Mouse (Mus musculus): Measurements from ENCODE around the gene Treh. TPM values are rescaled to one million over a fixed set of nuclear protein-coding genes. Genes with fewer than 3 reads are reported as not detected.

The Treh gene
- polyA plus RNA-seq, 1 experiment from 2014 or later = not detected

GRCm38 (mm10) chr9:44732921-44733530, 60.0 kb downstream of the Treh start:
- 34% methylated on average over 12 of the region's 12 CpGs for WGBS
- Histone ChIP-seq H3K9me3 (no peaks in the 10 kb centered on the region), H3K4me3 (peak overlapping the region; percentile 82), H3K27ac (replicated peaks) (peak overlapping the region; percentile 85; the same call in 1 of the 2 replicates), H3K27me3 (replicated peaks; ENCODE audit: low read depth, poor library complexity, severe bottlenecking) (peaks cover 36% of the 10 kb centered on the region), H3K4me1 (peaks cover 69% of the 10 kb centered on the region), H3K36me3 (replicated peaks) (no peaks in the 10 kb centered on the region)
- no peak for DNase-seq (ENCODE audit: low spot score)

GRCm38 (mm10) chr9:44733671-44734523, 60.9 kb downstream of the Treh start:
- peaks cover 36% of the 10 kb centered on the region for H3K27me3 ChIP-seq (replicated peaks; ENCODE audit: low read depth, poor library complexity, severe bottlenecking)
- peak overlapping the region; percentile 85 for H3K27ac ChIP-seq (replicated peaks)
- no peaks in the 10 kb centered on the region for H3K9me3 ChIP-seq
- H3K4me1 ChIP-seq = peaks cover 62% of the 10 kb centered on the region
- peak overlapping the region; percentile 82 for H3K4me3 ChIP-seq
- under 1% methylated on average over 79 of the region's 79 CpGs for WGBS
- H3K36me3 ChIP-seq (replicated peaks) = no peaks in the 10 kb centered on the region
- DNase-seq (ENCODE audit: low spot score) = peak; percentile 65

DNA sequence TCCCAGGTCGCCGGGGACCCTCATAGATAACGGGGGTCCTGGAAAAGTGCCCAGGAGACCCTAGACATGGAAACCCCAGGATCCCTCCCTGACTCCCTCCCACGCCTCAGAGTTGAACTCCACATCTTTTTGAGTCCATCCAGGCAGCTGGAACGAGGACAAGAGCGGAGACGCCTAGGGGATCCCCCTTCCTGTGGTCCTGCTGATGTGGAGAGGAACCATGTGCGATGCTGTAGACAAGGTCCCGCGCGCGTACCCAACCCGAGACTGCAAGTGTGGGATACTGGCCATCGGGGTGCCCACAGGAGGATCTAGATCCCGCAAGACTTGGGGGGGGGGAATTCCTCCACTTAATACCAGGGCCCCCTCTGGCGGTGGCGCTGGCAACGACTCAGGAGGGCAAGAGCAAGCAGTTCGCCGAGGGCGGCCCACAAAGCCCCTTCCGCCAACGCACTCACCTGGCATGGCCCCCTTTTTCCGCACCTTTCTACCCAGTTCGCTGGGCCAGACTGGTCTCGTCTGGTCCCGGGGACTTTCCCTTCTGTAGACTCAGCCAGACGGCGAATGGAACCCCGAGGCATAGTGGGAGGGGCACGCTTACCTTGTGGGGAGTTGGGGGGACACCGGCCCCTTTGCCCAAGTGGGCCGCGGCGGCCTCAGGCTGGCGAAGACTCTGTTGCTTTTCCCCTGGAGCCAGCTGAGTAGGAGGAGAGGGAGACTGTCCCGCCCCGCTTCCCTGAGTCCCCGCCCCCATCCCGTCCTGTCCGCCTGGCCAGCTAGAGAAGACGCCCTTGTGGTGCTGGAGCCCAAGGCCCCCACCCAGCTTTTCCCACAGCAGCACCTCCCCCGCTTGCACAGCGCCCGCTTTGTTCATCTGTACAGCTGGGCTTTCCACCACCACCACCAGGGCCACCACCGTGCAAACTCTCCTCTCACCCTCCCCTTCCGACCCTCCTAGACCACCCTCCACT, 61.8 kb downstream of the Treh start, which contains the start of gene Phldb1:
Gene Phldb1 (minus strand): TSS at position 675 of the 971 bp plus-strand sequence.
- H3K9me3 ChIP-seq = no peaks in the 10 kb centered on the region
- peak; percentile 86 for DNase-seq (ENCODE audit: low spot score)
- H3K36me3 ChIP-seq (replicated peaks) = no peaks in the 10 kb centered on the region
- H3K4me3 ChIP-seq = peak within 1 kb of the TSS; percentile 82
- peaks cover 36% of the 10 kb centered on the region for H3K27me3 ChIP-seq (replicated peaks; ENCODE audit: low read depth, poor library complexity, severe bottlenecking)
- WGBS = under 1% methylated on average over 47 of the region's 47 CpGs
- peak within 1 kb of the TSS; percentile 85 for H3K27ac ChIP-seq (replicated peaks)
- peaks cover 61% of the 10 kb centered on the region for H3K4me1 ChIP-seq

- H3K4me3 ChIP-seq = peak overlapping the region; percentile 82
- peak overlapping the region; percentile 8; the same call in 1 of the 2 replicates for H3K27ac ChIP-seq (replicated peaks)
- DNase-seq (ENCODE audit: low spot score) = peak; percentile 9
- peaks cover 61% of the 10 kb centered on the region for H3K4me1 ChIP-seq
- H3K36me3 ChIP-seq (replicated peaks) = peaks cover 3% of the 10 kb centered on the region
- H3K27me3 ChIP-seq (replicated peaks; ENCODE audit: low read depth, poor library complexity, severe bottlenecking) = peaks cover 36% of the 10 kb centered on the region
- H3K9me3 ChIP-seq = no peaks in the 10 kb centered on the region
- WGBS = 76% methylated on average over 6 of the region's 6 CpGs
These were observed 62.9 kb downstream of the Treh start for GRCm38 (mm10) chr9:44735886-44736285.

Other genes with a start within 250 kb of the Treh start
- not detected in 2 replicates for gene Foxr1, start 232.1 kb upstream of the Treh start, polyA plus RNA-seq (2016; fragmentation: Nextera tagmentation; extraction: Ambion mirVana)
- gene Upk2, start 218.3 kb upstream of the Treh start, polyA plus RNA-seq (2016; fragmentation: Nextera tagmentation; extraction: Ambion mirVana) = 0.41 and 0.59 TPM in 2 replicates
- 7.4 and 7.7 TPM in 2 replicates for gene Bcl9l, start 190.4 kb upstream of the Treh start, polyA plus RNA-seq (2016; fragmentation: Nextera tagmentation; extraction: Ambion mirVana)
- gene Cxcr5, start 111.4 kb upstream of the Treh start, polyA plus RNA-seq (2016; fragmentation: Nextera tagmentation; extraction: Ambion mirVana) = not detected in 2 replicates
- 21.8 and 23.5 TPM in 2 replicates for gene Ddx6, start 68.3 kb upstream of the Treh start, polyA plus RNA-seq (2016; fragmentation: Nextera tagmentation; extraction: Ambion mirVana)
- gene Phldb1, start 62.0 kb downstream of the Treh start, polyA plus RNA-seq (2016; fragmentation: Nextera tagmentation; extraction: Ambion mirVana) = 48.4 and 51.1 TPM in 2 replicates
- 169 and 171 TPM in 2 replicates for gene Arcn1, start 94.6 kb downstream of the Treh start, polyA plus RNA-seq (2016; fragmentation: Nextera tagmentation; extraction: Ambion mirVana)
- 133 and 139 TPM in 2 replicates for gene Ift46, start 94.7 kb downstream of the Treh start, polyA plus RNA-seq (2016; fragmentation: Nextera tagmentation; extraction: Ambion mirVana)
- 1.7 and 2.1 TPM in 2 replicates for gene Tmem25, start 126.1 kb downstream of the Treh start, polyA plus RNA-seq (2016; fragmentation: Nextera tagmentation; extraction: Ambion mirVana)
- gene Ttc36, start 129.8 kb downstream of the Treh start, polyA plus RNA-seq (2016; fragmentation: Nextera tagmentation; extraction: Ambion mirVana) = not detected in 2 replicates
- gene Kmt2a, start 208.1 kb downstream of the Treh start, polyA plus RNA-seq (2016; fragmentation: Nextera tagmentation; extraction: Ambion mirVana) = 14.1 and 14.9 TPM in 2 replicates
- 499 and 516 TPM in 2 replicates for gene Atp5l, start 247.5 kb downstream of the Treh start, polyA plus RNA-seq (2016; fragmentation: Nextera tagmentation; extraction: Ambion mirVana)